Mouse (Mus musculus) embryonic facial prominence, embryonic 14.5 days (tissue): ENCODE measurements at regions not wholly inside any gene's neighbourhood (a gene's known extent, or its start where the extent isn't known, plus 50 kb on each side); places are given as distances from the start of the nearest gene placed in this dataset.

Source experiments
- ATAC-seq: fragments of 200-750 bp; cut with Nextera tagmentation; 2 replicates; pipeline ENCODE4 v1.8.0; 2017; ENCODE audit warnings: low read depth, moderate number of reproducible peaks, moderate TSS enrichment
- DNase-seq: peaks from one replicate; pipeline ENCODE4 v3.0.0-alpha.2; 2015; ENCODE audit warnings: low spot score
- H3K27ac ChIP-seq: fragments of 300-500 bp; sonication (generic); replicated peaks from 2 replicates; pipeline ENCODE4 v1.5.1; 2014; ENCODE audit warnings: low read depth, mild to moderate bottlenecking, low read length, moderate library complexity
- H3K27me3 ChIP-seq: fragments of 300-500 bp; sonication (generic); replicated peaks from 2 replicates; pipeline ENCODE4 v1.6.1; 2014; ENCODE audit warnings: low read length; ENCODE audit not compliant: control insufficient read depth, insufficient read depth
- H3K36me3 ChIP-seq: fragments of 300-500 bp; sonication (generic); 2 replicates; pipeline ENCODE4 v1.6.1; 2014; ENCODE audit warnings: low read length, mixed read lengths; ENCODE audit not compliant: control insufficient read depth, insufficient read depth
- H3K4me1 ChIP-seq: fragments of 300-500 bp; sonication (generic); 2 replicates; pipeline ENCODE4 v1.6.1; 2014; ENCODE audit warnings: antibody characterized with exemption, low read length; ENCODE audit not compliant: control insufficient read depth, insufficient read depth
- H3K4me2 ChIP-seq: fragments of 300-500 bp; sonication (generic); 2 replicates; pipeline ENCODE4 v1.6.1; 2014; ENCODE audit warnings: low read depth, mild to moderate bottlenecking, low read length, moderate library complexity, mixed read lengths
- H3K4me3 ChIP-seq: fragments of 300-500 bp; sonication (generic); 2 replicates; pipeline ENCODE4 v1.5.1; 2014; ENCODE audit warnings: low read depth, mild to moderate bottlenecking, low read length
- H3K9ac ChIP-seq: fragments of 300-500 bp; sonication (generic); 2 replicates; pipeline ENCODE4 v1.6.1; 2014; ENCODE audit warnings: low read depth, mild to moderate bottlenecking, low read length, moderate library complexity, mixed read lengths
- H3K9me3 ChIP-seq: fragments of 300-500 bp; sonication (generic); 2 replicates; pipeline ENCODE4 v1.6.1; 2016; ENCODE audit warnings: low read length; ENCODE audit not compliant: control insufficient read depth
- WGBS: fragments of 180-500 bp; shearing (Covaris S2); extraction: QIAGEN DNeasy Blood & Tissue Kit; methylation state at CpG from one replicate; pipeline ENCODE4 v1.1.7; 2014; 5-methylcytosine and 5-hydroxymethylcytosine counted together

DNA sequence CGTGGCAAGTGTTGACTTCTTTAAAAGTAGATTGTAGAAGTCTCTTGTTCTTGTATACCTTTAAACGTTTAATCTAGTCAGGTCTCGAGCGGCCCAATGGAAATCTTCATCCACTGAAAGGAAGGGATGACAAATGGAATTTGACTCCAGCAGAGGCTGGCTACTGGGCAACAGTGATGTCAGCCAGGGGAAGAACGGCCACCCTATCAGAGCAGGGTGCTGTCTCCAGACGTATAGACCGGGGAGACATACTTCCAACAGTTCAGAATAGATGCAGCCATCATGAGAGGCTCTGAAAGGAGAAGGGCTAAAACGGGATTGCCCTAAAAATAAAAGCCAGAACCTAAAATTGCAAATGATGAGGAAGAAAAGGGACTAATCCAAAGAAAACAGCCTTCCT lies 108.0 kb downstream of the Bdh1 start:
- no peaks in the 10 kb centered on the region for H3K36me3 ChIP-seq
- H3K4me3 ChIP-seq, result no peak overlapping the region
- no peak overlapping the region for H3K27ac ChIP-seq
- DNase-seq (no peak), ATAC-seq (no peak)
- no peaks in the 10 kb centered on the region for H3K27me3 ChIP-seq
- H3K4me2 ChIP-seq, result no peak overlapping the region
- WGBS, result 80% methylated on average over 8 of the region's 8 CpGs
- no peaks in the 10 kb centered on the region for H3K9me3 ChIP-seq
- no peak overlapping the region for H3K9ac ChIP-seq
- H3K4me1 ChIP-seq, result no peaks in the 10 kb centered on the region

DNA sequence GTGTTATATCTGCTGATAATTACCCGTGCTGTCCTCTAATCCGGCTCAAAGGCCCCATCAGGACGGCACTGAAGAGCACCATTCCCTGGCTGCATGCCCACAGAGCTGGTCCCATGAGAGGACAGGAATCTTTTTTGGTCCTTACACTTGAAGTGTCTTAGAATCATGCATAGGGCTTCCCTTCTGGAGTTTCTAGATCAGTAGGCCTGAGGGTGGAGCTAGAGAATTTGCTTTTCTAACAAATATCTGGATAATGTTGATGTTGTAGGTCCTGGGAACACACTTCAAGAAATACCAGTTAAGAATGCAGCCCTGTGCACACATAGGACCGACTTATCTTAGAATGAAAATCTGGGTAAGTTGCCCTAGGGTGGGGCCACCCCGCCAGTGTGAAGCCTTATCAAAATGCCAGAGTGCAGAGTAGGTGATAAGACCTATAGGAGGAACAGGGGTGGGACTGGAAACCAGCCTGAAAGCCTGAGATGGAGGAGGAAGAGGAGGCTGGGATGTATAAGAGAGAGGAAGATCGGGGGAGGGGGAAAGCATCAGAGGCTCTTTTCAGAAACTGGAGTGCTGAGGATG lies 111.2 kb downstream of the Bdh1 start:
- Histone ChIP-seq H3K9me3 (no peaks in the 10 kb centered on the region), H3K4me1 (no peaks in the 10 kb centered on the region), H3K9ac (no peak overlapping the region), H3K4me3 (no peak overlapping the region), H3K4me2 (no peak overlapping the region), H3K36me3 (no peaks in the 10 kb centered on the region), H3K27me3 (no peaks in the 10 kb centered on the region), H3K27ac (no peak overlapping the region)
- 52% methylated on average over 6 of the region's 6 CpGs for WGBS
- ATAC-seq (no peak), DNase-seq (peak; percentile 15)

DNA sequence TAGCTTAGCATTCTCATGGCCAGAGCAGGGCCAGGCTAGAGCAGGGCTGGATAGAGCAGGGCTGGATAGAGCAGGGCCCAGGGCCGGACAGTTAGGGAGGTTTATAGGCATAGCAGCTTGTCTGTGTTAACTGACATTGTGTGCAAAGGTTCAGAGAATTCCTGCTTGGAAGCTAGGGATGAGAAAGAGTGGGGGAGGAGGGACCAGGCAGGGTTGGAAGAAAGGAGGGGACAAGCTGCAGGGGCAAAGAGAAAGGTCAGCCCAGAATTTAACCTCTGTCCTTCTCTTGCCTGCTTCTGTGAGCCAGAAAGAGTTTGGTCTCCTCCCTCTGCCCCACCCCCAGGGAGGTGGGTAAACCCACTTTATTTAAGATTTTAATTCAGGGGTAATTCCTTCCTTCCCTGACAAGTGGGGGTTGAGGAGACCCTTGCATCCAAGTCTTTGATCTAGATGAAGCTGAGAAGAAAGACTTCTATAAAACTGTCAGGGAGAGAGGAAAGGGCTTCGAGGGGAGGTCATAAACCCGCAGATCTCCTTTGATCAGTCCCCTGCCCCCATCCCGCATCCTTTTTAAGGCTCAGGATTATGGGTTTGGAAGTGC lies 112.9 kb downstream of the Bdh1 start:
- Histone ChIP-seq H3K9me3 (no peaks in the 10 kb centered on the region), H3K4me2 (no peak overlapping the region), H3K27me3 (no peaks in the 10 kb centered on the region), H3K9ac (no peak overlapping the region), H3K27ac (no peak overlapping the region), H3K36me3 (no peaks in the 10 kb centered on the region), H3K4me1 (peaks cover 4% of the 10 kb centered on the region; the same call in 1 of the 2 replicates), H3K4me3 (no peak overlapping the region)
- DNase-seq, result no peak
- ATAC-seq, result no peak
- WGBS, result 23% methylated on average over 4 of the region's 4 CpGs

DNA sequence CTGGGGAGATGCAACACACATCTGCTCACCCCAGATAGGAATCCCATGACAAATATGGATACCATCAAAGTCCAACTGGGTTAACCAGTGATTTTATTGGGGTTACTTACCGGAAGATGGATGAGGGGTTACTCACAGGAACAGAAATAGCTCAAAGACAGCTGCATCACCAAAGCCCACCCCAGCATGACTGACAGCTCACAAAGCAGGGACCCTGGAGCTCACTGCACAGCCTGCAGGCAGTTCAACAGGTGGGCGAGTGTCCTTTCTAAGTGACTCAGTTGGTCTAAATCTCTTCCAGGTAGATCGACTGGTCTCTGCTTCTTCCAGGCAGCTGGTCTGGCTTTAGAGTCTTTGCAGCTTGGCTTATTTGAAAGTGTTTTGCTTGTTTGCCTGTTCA lies 114.2 kb downstream of the Bdh1 start:
- ATAC-seq, result no peak
- no peak overlapping the region for H3K27ac ChIP-seq
- no peaks in the 10 kb centered on the region for H3K36me3 ChIP-seq
- no peaks in the 10 kb centered on the region for H3K9me3 ChIP-seq
- 75% methylated on average over 3 of the region's 3 CpGs for WGBS
- no peaks in the 10 kb centered on the region for H3K27me3 ChIP-seq
- H3K4me1 ChIP-seq, result peaks cover 4% of the 10 kb centered on the region; the same call in 1 of the 2 replicates
- H3K9ac ChIP-seq, result no peak overlapping the region
- no peak overlapping the region for H3K4me3 ChIP-seq
- H3K4me2 ChIP-seq, result no peak overlapping the region
- DNase-seq, result no peak

DNA sequence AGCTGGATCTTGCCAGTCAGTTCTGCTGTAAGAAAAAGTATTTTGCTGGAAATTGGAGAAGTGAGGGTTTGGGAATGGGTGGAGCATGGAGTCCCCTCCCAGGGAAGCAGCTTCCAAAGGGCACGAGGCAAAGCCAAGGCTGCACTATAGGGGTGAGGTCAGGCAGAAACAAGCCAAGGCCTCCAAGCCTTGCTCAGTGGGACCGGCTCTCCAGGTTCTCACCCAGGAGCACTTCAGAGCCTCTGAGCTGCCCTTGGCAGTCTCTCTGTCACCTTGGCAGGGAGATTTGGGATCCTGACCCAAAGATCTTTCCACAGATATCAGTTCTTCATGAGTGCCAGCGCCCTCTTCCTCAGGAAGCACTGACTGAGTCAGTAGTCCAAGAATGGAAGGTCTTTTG lies 116.5 kb downstream of the Bdh1 start:
- H3K27me3 ChIP-seq, result no peaks in the 10 kb centered on the region
- 70% methylated on average over 3 of the region's 3 CpGs for WGBS
- DNase-seq, result no peak
- H3K27ac ChIP-seq, result no peak overlapping the region
- peaks cover 4% of the 10 kb centered on the region; the same call in 1 of the 2 replicates for H3K4me1 ChIP-seq
- no peak overlapping the region for H3K4me2 ChIP-seq
- no peaks in the 10 kb centered on the region for H3K36me3 ChIP-seq
- no peak overlapping the region for H3K9ac ChIP-seq
- ATAC-seq, result no peak
- no peak overlapping the region for H3K4me3 ChIP-seq
- no peaks in the 10 kb centered on the region for H3K9me3 ChIP-seq

DNA sequence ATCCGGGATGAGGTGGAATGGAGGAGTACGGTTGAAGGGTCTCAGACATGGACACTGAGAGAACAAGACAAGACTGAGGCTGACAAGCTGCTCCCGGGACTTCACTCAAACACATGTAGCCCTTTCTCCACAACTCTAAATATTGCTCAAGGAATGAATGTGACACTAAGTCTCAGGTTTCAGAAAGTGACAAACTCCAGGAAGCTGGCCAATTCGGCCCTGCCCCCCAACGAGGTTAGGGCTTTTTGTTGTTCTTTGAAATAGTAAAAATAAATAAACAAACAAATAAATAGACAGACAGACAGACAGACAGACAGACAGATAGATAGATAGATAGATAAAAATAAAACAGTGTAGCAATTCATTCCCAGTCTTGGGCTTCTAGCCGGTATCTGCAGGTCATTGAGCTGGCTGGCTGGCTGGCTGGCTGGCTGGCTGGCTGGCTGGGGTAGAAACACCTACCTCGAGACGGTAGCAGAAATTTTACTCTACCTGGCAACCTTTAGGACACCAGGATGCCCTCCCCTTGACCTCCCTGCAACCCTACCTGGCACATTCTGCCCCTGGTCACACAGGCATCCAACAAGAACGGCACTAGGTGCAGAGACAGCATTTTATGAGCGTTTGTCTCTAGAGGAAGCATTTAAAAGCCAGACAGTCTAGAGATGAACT lies 119.6 kb upstream of the Dlg1 start:
- no peak overlapping the region for H3K27ac ChIP-seq
- DNase-seq (no peak), ATAC-seq (no peak)
- H3K27me3 ChIP-seq, result 0 out of 2 replicates have a peak, but pooled peaks cover 4% of the 10 kb centered on the region
- no peak overlapping the region for H3K9ac ChIP-seq
- no peaks in the 10 kb centered on the region for H3K36me3 ChIP-seq
- H3K9me3 ChIP-seq, result no peaks in the 10 kb centered on the region
- H3K4me1 ChIP-seq, result peaks cover 22% of the 10 kb centered on the region
- 54% methylated on average over 10 of the region's 10 CpGs for WGBS
- H3K4me2 ChIP-seq, result no peak overlapping the region
- H3K4me3 ChIP-seq, result no peak overlapping the region

DNA sequence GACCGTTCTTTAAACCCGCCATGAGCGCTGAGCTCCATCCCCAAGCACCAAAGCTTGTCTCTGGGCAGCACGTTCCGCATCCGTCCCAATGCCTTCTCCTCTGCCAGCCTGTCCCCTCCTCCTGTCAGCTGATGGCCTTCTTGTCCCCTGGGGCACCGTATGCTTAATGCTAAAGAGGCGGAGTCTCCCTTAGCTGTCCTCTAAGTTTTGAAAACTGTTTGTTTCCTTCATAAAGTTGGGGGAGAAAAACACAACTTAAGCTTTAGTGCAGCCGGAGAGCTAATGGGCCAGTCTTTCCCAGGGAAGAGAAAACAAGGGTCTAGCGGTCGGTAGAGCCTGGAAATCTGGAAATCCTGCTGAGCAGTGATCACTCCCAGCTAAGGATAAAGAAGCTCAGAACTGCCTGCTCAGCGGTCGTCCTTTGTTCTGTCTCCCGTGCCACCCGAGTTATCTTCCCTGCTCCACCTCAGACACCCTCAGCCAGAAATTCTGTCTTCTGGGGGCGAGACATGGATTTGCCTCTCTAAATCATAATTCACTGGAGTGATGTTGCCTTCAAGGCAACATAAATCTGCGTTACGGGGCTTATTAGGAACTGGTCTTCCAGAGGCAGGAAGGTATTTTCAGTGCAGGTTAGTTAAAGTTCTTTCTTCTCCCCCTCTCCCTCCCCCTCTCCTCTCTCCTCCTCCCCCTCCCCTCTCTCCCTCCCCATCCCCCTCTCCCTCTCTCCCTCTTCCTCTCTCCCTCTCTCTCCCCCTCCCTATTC lies 117.0 kb upstream of the Dlg1 start:
- DNase-seq (peak; percentile 51), ATAC-seq (0 out of 2 replicates have a peak, but pooled peaks have one; percentile 20)
- WGBS, result 4% methylated on average over 18 of the region's 18 CpGs
- Histone ChIP-seq H3K27me3 (0 out of 2 replicates have a peak, but pooled peaks cover 4% of the 10 kb centered on the region), H3K4me1 (peaks cover 26% of the 10 kb centered on the region), H3K9me3 (no peaks in the 10 kb centered on the region), H3K9ac (peak overlapping the region; percentile 49), H3K36me3 (no peaks in the 10 kb centered on the region), H3K27ac (peak overlapping the region; percentile 48; the same call in 1 of the 2 replicates), H3K4me2 (peak overlapping the region; percentile 53), H3K4me3 (peak overlapping the region; percentile 18)

DNA sequence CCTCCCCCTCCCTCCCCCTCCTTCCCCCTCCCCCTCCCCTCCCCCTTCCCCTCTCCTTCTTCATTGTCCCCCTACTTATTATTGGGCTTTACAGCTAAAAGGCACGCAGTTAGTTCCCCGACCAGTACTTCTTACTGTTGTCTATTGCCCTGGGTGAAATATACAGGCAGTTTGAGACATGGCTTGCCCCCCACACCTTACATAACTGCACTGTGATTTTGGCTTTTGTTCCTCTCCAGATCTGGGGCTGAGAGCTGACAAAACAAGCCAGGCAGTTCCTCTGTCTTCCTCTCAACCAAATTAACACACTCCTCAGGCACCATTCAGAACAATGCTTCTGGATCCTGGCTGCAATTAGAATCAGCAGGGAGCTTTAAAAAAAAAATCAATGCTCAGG lies 116.4 kb upstream of the Dlg1 start:
- Histone ChIP-seq H3K4me3 (no peak overlapping the region), H3K27ac (0 out of 2 replicates have a peak overlapping the region, but pooled peaks have one; percentile 24), H3K9ac (no peak overlapping the region), H3K4me1 (peaks cover 32% of the 10 kb centered on the region), H3K27me3 (0 out of 2 replicates have a peak, but pooled peaks cover 4% of the 10 kb centered on the region), H3K4me2 (no peak overlapping the region; the same call in 1 of the 2 replicates), H3K36me3 (no peaks in the 10 kb centered on the region), H3K9me3 (no peaks in the 10 kb centered on the region)
- no peak for ATAC-seq
- no CpG with 5 or more reads among the region's 2 CpGs for WGBS
- DNase-seq, result peak; percentile 53
